Mouse (Mus musculus) CH12.LX (cell line): ENCODE results near the gene Iqcf3. TPM values are rescaled to one million over a fixed set of nuclear protein-coding genes. Genes with fewer than 3 reads are reported as not detected.

Experiments
- DNase-seq: peaks from one replicate; pipeline ENCODE4 v3.0.0-alpha.2; 2013; ENCODE audit errors: extremely low read depth
- H3K27ac ChIP-seq: 2 replicates; pipeline ENCODE4 v1.5.1; 2012; ENCODE audit warnings: low read depth, mild to moderate bottlenecking, control low read depth, moderate library complexity; ENCODE audit not compliant: insufficient read depth
- H3K27me3 ChIP-seq: replicated peaks from 2 replicates; pipeline ENCODE3; 2012; ENCODE audit warnings: inconsistent platforms
- H3K36me3 ChIP-seq, 2 experiments: replicated peaks in 1 of 2; 2 replicates each; pipeline versions ENCODE3 to v1.6.1; 2012; ENCODE audit warnings: inconsistent platforms in 1 of 2, low read length in 1 of 2, mild to moderate bottlenecking in 1 of 2, mixed read lengths in 1 of 2, moderate library complexity in 1 of 2; ENCODE audit not compliant: control insufficient read depth in 1 of 2, insufficient read depth in 1 of 2
- H3K4me1 ChIP-seq, 2 experiments: 2 replicates each; pipeline ENCODE4 v1.6.1; 2012; ENCODE audit warnings: inconsistent platforms in 1 of 2, moderate library complexity in 1 of 2; ENCODE audit not compliant: insufficient read depth in 2 of 2, control insufficient read depth in 1 of 2
- H3K4me2 ChIP-seq: 2 replicates; pipeline ENCODE4 v1.6.1; 2012; ENCODE audit warnings: low read depth, mild to moderate bottlenecking, control low read depth; ENCODE audit not compliant: poor library complexity, insufficient read depth, severe bottlenecking
- H3K4me3 ChIP-seq, 3 experiments: fragments of 150-350 bp in 1 of 3; sonication (generic) in 1 of 3; replicated peaks in 1 of 3; 2 replicates each; pipeline versions ENCODE3 to v1.5.1; 2011 to 2012; ENCODE audit warnings: low read depth in 2 of 3, low read length in 2 of 3, mild to moderate bottlenecking in 2 of 3, moderate library complexity in 2 of 3, control low read depth in 1 of 3, improper control_type of control experiment in 1 of 3, inconsistent platforms in 1 of 3, mixed read lengths in 1 of 3; ENCODE audit not compliant: poor library complexity in 1 of 3
- H3K79me2 ChIP-seq: replicated peaks from 2 replicates; pipeline ENCODE4 v1.6.1; 2012; ENCODE audit warnings: mild to moderate bottlenecking, moderate library complexity; ENCODE audit not compliant: control insufficient read depth, poor library complexity, insufficient read depth, severe bottlenecking; ENCODE audit errors: extremely low read depth
- H3K9ac ChIP-seq: 2 replicates; pipeline ENCODE4 v1.6.1; 2012; ENCODE audit warnings: low read depth, mild to moderate bottlenecking, control low read depth, moderate library complexity; ENCODE audit not compliant: insufficient read depth
- H3K9me3 ChIP-seq: replicated peaks from 2 replicates; pipeline ENCODE3; 2012; ENCODE audit warnings: low read length, inconsistent platforms, mixed read lengths
- CHD2 ChIP-seq: IDR thresholded peaks from 2 replicates; pipeline ENCODE4 v1.6.1; 2011; ENCODE audit warnings: low read length, improper control_type of control experiment
- ELF1 ChIP-seq: IDR thresholded peaks from 2 replicates; pipeline ENCODE4 v1.6.1; 2014; ENCODE audit warnings: low read depth, mild to moderate bottlenecking, inconsistent platforms, low read length, improper control_type of control experiment
- ETS1 ChIP-seq: conservative IDR thresholded peaks from 2 replicates; pipeline ENCODE4 v1.6.1; 2012; ENCODE audit warnings: low read depth, mild to moderate bottlenecking, inconsistent platforms, low read length, improper control_type of control experiment, moderate library complexity
- GABPA ChIP-seq: IDR thresholded peaks from 2 replicates; pipeline ENCODE4 v1.6.1; 2012; ENCODE audit warnings: low read depth, low read length, improper control_type of control experiment, inconsistent platforms; ENCODE audit not compliant: insufficient replicate concordance
- HCFC1 ChIP-seq: IDR thresholded peaks from 2 replicates; pipeline ENCODE4 v1.6.1; 2012; ENCODE audit warnings: low read depth, mild to moderate bottlenecking, inconsistent platforms, low read length, improper control_type of control experiment
- IRF4 ChIP-seq: IDR thresholded peaks from 2 replicates; pipeline ENCODE4 v1.6.1; 2014; ENCODE audit warnings: low read depth, mild to moderate bottlenecking, inconsistent platforms, low read length, improper control_type of control experiment
- KAT2A ChIP-seq: IDR thresholded peaks from 2 replicates; pipeline ENCODE4 v1.6.1; 2012; ENCODE audit warnings: low read length, improper control_type of control experiment, inconsistent platforms; ENCODE audit not compliant: insufficient replicate concordance
- MAFK ChIP-seq: IDR thresholded peaks from 2 replicates; pipeline ENCODE4 v1.6.1; 2011; ENCODE audit warnings: low read length, improper control_type of control experiment; ENCODE audit not compliant: insufficient replicate concordance
- MAZ ChIP-seq: IDR thresholded peaks from 2 replicates; pipeline ENCODE4 v1.6.1; 2012; ENCODE audit warnings: low read depth, mild to moderate bottlenecking, inconsistent platforms, low read length, improper control_type of control experiment, moderate library complexity
- MEF2A ChIP-seq: IDR thresholded peaks from 2 replicates; pipeline ENCODE4 v1.6.1; 2014; ENCODE audit warnings: low read depth, mild to moderate bottlenecking, inconsistent platforms, low read length, improper control_type of control experiment, borderline replicate concordance
- MXI1 ChIP-seq: IDR thresholded peaks from 2 replicates; pipeline ENCODE4 v1.6.1; 2011; ENCODE audit warnings: mild to moderate bottlenecking, low read depth, low read length, improper control_type of control experiment
- MYC ChIP-seq: IDR thresholded peaks from 2 replicates; pipeline ENCODE4 v1.6.1; 2011; ENCODE audit warnings: low read depth, mild to moderate bottlenecking, improper control_type of control experiment, low read length
- NELFE ChIP-seq: IDR thresholded peaks from 2 replicates; pipeline ENCODE4 v1.6.1; 2011; ENCODE audit warnings: low read depth, low read length, improper control_type of control experiment
- POLR2AphosphoS2 ChIP-seq: IDR thresholded peaks from 2 replicates; pipeline ENCODE4 v1.6.1; 2011; ENCODE audit warnings: low read depth, low read length, improper control_type of control experiment
- RAD21 ChIP-seq: IDR thresholded peaks from 2 replicates; pipeline ENCODE4 v1.6.1; 2011; ENCODE audit warnings: low read depth, mild to moderate bottlenecking, low read length, improper control_type of control experiment, moderate library complexity
- SIN3A ChIP-seq: IDR thresholded peaks from 2 replicates; pipeline ENCODE4 v1.6.1; 2012; ENCODE audit warnings: low read length, improper control_type of control experiment, inconsistent platforms
- SMC3 ChIP-seq: IDR thresholded peaks from 2 replicates; pipeline ENCODE4 v1.6.1; 2011; ENCODE audit warnings: low read depth, low read length, improper control_type of control experiment
- TBP ChIP-seq: conservative IDR thresholded peaks from 2 replicates; pipeline ENCODE4 v1.6.1; 2011; ENCODE audit warnings: low read depth, low read length, improper control_type of control experiment
- TCF12 ChIP-seq: IDR thresholded peaks from 2 replicates; pipeline ENCODE4 v1.6.1; 2014; ENCODE audit warnings: low read depth, mild to moderate bottlenecking, inconsistent platforms, low read length, improper control_type of control experiment
- UBTF ChIP-seq: IDR thresholded peaks from 2 replicates; pipeline ENCODE4 v1.6.1; 2012; ENCODE audit warnings: low read depth, mild to moderate bottlenecking, inconsistent platforms, low read length, improper control_type of control experiment, moderate library complexity
- dilution Hi-C: fragments of 300-500 bp; cut with MboI; formaldehyde crosslinking; loops from 2 replicates; pipeline ENCODE4 v1.14.3; 2020; ENCODE audit warnings: low sequenced_read_pairs; ENCODE audit not compliant: extremely low pct_unique_long_range_greater_than_20kb, extremely low pct_ligation_motif_present
- in situ Hi-C: fragments of 300-500 bp; cut with MboI; formaldehyde crosslinking; loops from 3 replicates; pipeline ENCODE4 v1.14.3; 2019; ENCODE audit warnings: low sequenced_read_pairs, low pct_ligation_motif_present, low pct_unique_long_range_greater_than_20kb, mixed read lengths
- polyA plus RNA-seq: library from polyadenylated mRNA; unstranded; fragments of >175 nt; gene quantifications from 2 replicates; pipeline ENCODE4 v1.2.1, GENCODE M21; 2012; ENCODE audit warnings: low read depth; ENCODE audit not compliant: insufficient read length
- total RNA-seq, 2 experiments: library from RNA; depleted of rRNA; stranded (reverse); fragments of 300-350 nt in 1 of 2; fragments of >200 nt in 1 of 2; gene quantifications; 2 replicates each; pipeline ENCODE4 v1.2.3; 2012 to 2014

Iqcf3 gene
- total and polyA plus RNA-seq, 3 experiments = not detected

DNA sequence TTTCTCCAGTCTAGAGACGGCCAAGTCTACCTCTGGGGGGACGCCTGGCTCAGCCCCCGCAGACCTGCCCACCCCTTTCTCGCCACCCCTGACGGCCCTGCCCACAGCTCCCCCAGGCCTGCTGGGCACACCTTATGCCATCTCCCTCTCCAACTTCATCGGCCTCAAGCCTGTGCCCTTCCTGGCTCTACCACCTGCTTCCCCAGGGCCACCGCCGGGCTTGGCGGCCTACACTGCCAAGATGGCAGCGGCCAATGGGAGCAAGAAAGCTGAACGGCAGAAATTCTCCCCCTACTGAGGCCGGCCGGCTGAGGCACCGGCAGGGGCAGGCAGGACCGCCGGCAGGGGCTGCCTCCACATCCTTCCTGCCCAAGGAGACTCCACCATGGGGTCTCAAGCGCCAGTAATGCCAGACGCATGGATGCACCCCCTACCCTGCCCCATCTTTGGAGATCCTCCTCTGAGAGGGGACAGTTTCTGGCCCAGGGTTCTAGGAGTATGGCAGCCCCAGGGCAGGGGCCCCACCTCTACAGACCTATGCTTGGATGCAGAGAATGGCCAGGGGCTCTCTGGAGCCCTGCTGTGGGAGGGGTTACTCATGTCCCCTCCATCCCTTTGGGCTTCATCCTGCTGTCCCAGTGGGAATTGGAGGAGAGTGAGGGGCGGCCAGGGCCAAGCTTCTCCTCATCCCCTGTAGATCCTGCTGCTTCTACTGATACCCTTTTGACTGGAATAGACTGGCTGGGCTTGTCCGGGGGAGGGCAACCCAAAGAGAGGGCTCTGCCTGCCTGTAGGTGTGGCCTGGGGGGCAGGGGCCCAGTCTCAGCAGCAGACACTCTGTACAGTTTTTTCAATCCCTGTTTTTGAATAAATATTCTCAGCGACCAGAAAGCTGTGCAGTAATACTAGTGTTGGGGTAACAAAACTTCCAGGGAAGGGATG lies 98.0 kb downstream of the Iqcf3 start:
- H3K4me3 ChIP-seq = no peak overlapping the region
- H3K9ac ChIP-seq = no peak overlapping the region
- peaks cover 0 to 5% of the 10 kb centered on the region in 2 experiments; a peak in 1 of 4 replicates for H3K4me1 ChIP-seq
- peaks cover 45 to 68% of the 10 kb centered on the region in 2 experiments for H3K36me3 ChIP-seq
- no peak overlapping the region for H3K27ac ChIP-seq
- DNase-seq = no peak
- H3K4me2 ChIP-seq = no peak overlapping the region
- dilution Hi-C loops = no loop called here
- TF ChIP-seq IRF4 (no peak), MEF2A (no peak), MXI1 (no peak), ETS1 (no peak), UBTF (no peak), MAFK (no peak), TCF12 (no peak), SMC3 (no peak), POLR2AphosphoS2 (no peak), HCFC1 (no peak), GABPA (no peak)
- TF ChIP-seq, all 38 proteins: peak for 0
- no peaks in the 10 kb centered on the region for H3K27me3 ChIP-seq
- H3K9me3 ChIP-seq = peaks cover 16% of the 10 kb centered on the region
- in situ Hi-C loops = no loop called here
- H3K79me2 ChIP-seq = no peaks in the 10 kb centered on the region

DNA sequence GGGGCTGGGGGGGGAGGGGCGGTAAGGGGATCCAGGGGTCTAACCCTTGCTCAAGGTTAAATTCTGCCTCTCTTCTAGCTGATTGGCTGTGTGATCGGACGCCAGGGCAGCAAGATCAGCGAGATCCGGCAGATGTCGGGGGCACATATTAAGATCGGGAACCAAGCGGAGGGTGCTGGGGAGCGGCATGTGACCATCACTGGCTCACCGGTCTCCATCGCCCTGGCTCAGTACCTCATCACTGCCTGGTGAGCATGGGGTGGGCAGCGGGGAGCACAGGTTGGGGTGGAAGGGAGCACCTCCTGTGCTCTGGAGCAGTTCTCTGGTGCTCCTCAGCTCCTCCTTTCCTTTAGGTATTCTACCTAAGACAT lies 99.0 kb downstream of the Iqcf3 start:
- Histone ChIP-seq H3K9me3 (peaks cover 16% of the 10 kb centered on the region), H3K4me1 (peaks cover 0 to 14% of the 10 kb centered on the region in 2 experiments; a peak in 1 of 4 replicates), H3K4me2 (no peak overlapping the region), H3K36me3 (peaks cover 45 to 77% of the 10 kb centered on the region in 2 experiments), H3K9ac (no peak overlapping the region), H3K4me3 (no peak overlapping the region), H3K79me2 (no peaks in the 10 kb centered on the region), H3K27ac (no peak overlapping the region), H3K27me3 (no peaks in the 10 kb centered on the region)
- TF ChIP-seq MAZ (no peak), POLR2AphosphoS2 (no peak), SIN3A (no peak), RAD21 (no peak), MYC (no peak), ELF1 (no peak), TBP (no peak), GABPA (no peak), CHD2 (no peak), KAT2A (no peak), HCFC1 (no peak), NELFE (no peak), MAFK (no peak)
- dilution Hi-C loops = no loop called here
- DNase-seq = no peak
- in situ Hi-C loops = no loop called here
